Mouse (Mus musculus): Measurements from ENCODE around the gene Lingo3. TPM values are rescaled to one million over a fixed set of nuclear protein-coding genes. Genes with fewer than 3 reads are reported as not detected.

Lingo3 gene
- polyA plus RNA-seq, 1 experiment from 2014 or later: 0.10 TPM

- ChIA-PET POLR2A (no interaction called here), CTCF (interaction anchor here (0.9 to 2.1 kb wide), 2 partner anchors 13 to 54 kb away, joined by 3 to 8 read pairs; no protein-coding TSS in a partner anchor)
- no peaks in the 10 kb centered on the region for H3K27me3 ChIP-seq
- in situ Hi-C loops (cut with MboI; ENCODE audit: low pct_unique_long_range_greater_than_20kb): no loop called here
- no peak for ATAC-seq
- no peak for TF ChIP-seq CTCF (IDR thresholded peaks at IDR 0.05)
- DNase-seq (ENCODE audit: low read depth, low spot score): no peak
Observed at GRCm38 (mm10) chr10:80804916-80805315, 38.9 kb downstream of the Lingo3 start, which contains the start of gene Amh. Gene Amh, plus strand, starts transcription at chr10:80805243.

GRCm38 (mm10) chr10:80804340-80804739, 39.5 kb downstream of the Lingo3 start:
- no peak for TF ChIP-seq CTCF (IDR thresholded peaks at IDR 0.05)
- ATAC-seq (no peak), DNase-seq (ENCODE audit: low read depth, low spot score) (no peak)
- CTCF ChIA-PET: interaction anchor here (2.1 kb wide), 1 partner anchor 13 kb away, joined by 8 read pairs; no protein-coding TSS in a partner anchor
- POLR2A ChIA-PET: no interaction called here
- in situ Hi-C loops (cut with MboI; ENCODE audit: low pct_unique_long_range_greater_than_20kb): no loop called here
- no peaks in the 10 kb centered on the region for H3K27me3 ChIP-seq

- ChIA-PET CTCF (no interaction called here), POLR2A (no interaction called here)
- H3K27me3 ChIP-seq: no peaks in the 10 kb centered on the region
- in situ Hi-C loops (cut with MboI; ENCODE audit: low pct_unique_long_range_greater_than_20kb): no loop called here
- no peak for ATAC-seq
- no peak for TF ChIP-seq CTCF (IDR thresholded peaks at IDR 0.05)
- no peak for DNase-seq (ENCODE audit: low read depth, low spot score)
Observed at GRCm38 (mm10) chr10:80802996-80803395, 40.8 kb downstream of the Lingo3 start.

DNA sequence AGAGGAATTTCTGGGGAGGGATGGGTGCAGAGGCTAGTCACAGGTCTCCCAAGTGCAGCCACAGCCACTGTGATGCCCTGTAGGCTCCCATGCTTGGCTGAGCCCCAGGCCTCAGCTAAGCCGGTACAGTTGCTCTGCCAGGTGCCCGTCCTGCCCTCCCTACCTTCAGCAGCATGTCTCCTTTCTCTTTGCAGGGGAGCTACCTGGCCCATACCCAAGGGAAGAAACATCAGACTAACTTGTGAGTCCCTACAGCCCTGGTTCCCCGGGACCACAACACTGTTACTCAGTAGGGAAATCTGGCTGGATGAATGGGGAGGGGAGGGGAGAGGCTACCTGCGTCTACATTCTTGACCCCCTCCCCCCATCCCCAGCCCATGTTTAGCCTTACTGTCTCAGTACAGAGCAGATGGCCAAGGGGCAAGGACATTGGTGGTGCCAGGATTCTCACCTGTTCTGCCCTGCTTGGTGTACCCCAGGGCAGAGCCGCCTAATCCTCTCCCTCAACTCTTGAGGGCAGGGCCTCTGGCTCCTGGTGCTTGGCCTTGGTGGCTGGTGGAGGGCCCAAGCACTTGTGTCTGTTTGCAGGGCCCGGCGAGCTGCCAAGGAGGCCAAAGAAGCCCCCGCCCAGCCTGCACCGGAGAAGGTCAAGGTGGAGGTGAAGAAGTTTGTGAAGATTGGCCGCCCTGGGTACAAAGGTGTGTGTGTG, 41.5 kb downstream of the Lingo3 start:
- H3K27me3 ChIP-seq: no peaks in the 10 kb centered on the region
- ATAC-seq: no peak
- no peak for TF ChIP-seq CTCF (IDR thresholded peaks at IDR 0.05)
- in situ Hi-C loops (cut with MboI; ENCODE audit: low pct_unique_long_range_greater_than_20kb): no loop called here
- ChIA-PET POLR2A (no interaction called here), CTCF (no interaction called here)
- DNase-seq (ENCODE audit: low read depth, low spot score): no peak

GRCm38 (mm10) chr10:80799070-80799566, 44.7 kb downstream of the Lingo3 start:
- no peaks in the 10 kb centered on the region for H3K27me3 ChIP-seq
- no peak for ATAC-seq
- TF ChIP-seq CTCF (IDR thresholded peaks at IDR 0.05): no peak
- in situ Hi-C loops (cut with MboI; ENCODE audit: low pct_unique_long_range_greater_than_20kb): loop anchor here (5.0 kb wide), 1 partner anchor 52 kb away; no protein-coding TSS in a partner anchor
- ChIA-PET CTCF (no interaction called here), POLR2A (interaction anchor here (0.6 kb wide), 1 partner anchor 47 kb away, joined by 3 read pairs; no protein-coding TSS in a partner anchor)
- no peak for DNase-seq (ENCODE audit: low read depth, low spot score)

- in situ Hi-C loops (cut with MboI; ENCODE audit: low pct_unique_long_range_greater_than_20kb): loop anchor here (5.0 kb wide), 1 partner anchor 51 kb away; no protein-coding TSS in a partner anchor
- ATAC-seq (peak; percentile 64), DNase-seq (ENCODE audit: low read depth, low spot score) (peak; percentile 87)
- no peak for TF ChIP-seq CTCF (IDR thresholded peaks at IDR 0.05)
- ChIA-PET POLR2A (interaction anchor here (0.6 to 1.0 kb wide), 2 partner anchors 40 to 46 kb away, joined by 3 read pairs; no protein-coding TSS in a partner anchor), CTCF (no interaction called here)
- H3K27me3 ChIP-seq: no peaks in the 10 kb centered on the region
Observed at GRCm38 (mm10) chr10:80798150-80799006, 45.5 kb downstream of the Lingo3 start, which contains the start of the genes Sf3a2 and Plekhj1. Gene Sf3a2, plus strand, starts transcription at chr10:80798198. Gene Plekhj1, minus strand, starts transcription at chr10:80798626.

DNA sequence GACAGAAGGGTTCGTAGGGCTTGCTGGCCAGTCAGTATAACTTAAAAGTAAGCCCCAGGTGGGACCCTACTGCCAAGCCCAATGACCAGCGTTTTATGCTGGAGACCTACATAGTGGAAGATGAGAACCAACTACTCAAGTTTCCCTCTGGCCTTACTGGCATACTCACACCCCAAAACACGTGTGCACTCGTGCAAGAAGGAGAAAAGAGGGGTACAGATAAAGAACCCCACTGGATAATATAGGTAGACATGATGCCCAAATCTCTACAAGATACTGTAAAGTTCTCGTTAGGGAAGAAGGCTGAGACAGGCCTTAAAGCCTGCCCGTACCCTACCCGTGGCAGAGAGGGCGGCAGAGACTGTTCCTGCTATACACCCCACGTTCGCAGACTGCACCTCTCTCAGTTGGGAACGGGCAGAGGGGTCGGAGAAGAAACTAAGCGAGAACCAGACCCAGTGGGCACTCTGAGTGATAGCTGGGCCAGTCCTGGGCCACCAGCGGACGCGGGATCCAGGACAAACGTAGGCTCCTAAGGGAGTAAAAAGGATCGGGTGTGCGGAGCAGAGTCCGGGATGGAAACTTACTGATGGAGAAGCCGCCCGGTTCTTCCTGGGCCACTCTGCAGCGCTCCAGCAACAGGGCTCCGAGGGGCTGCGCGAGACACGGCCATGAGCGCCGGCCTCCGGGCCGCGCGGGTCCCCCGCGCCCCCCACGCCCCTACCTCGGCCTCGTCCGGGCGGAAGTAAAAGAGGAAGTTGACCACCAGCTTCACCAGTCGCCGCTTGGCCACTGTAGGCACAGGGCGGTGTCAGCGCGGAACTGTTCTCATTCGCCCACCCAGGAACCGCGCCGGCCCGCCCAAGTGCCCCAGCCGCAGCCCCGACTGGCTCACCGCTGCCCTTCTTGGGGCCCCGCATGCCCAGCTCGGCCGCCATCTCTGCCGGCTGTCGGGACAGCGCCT, 46.4 kb downstream of the Lingo3 start:
- ChIA-PET CTCF (no interaction called here), POLR2A (interaction anchor here (1.0 kb wide), 1 partner anchor 39 kb away, joined by 3 read pairs; no protein-coding TSS in a partner anchor)
- H3K27me3 ChIP-seq: no peaks in the 10 kb centered on the region
- in situ Hi-C loops (cut with MboI; ENCODE audit: low pct_unique_long_range_greater_than_20kb): loop anchor here (5.0 kb wide), 1 partner anchor 50 kb away; no protein-coding TSS in a partner anchor
- no peak for TF ChIP-seq CTCF (IDR thresholded peaks at IDR 0.05)
- ATAC-seq (peak; percentile 42), DNase-seq (ENCODE audit: low read depth, low spot score) (no peak)

GRCm38 (mm10) chr10:80796307-80796848, 47.5 kb downstream of the Lingo3 start:
- ChIA-PET CTCF (no interaction called here), POLR2A (no interaction called here)

DNA sequence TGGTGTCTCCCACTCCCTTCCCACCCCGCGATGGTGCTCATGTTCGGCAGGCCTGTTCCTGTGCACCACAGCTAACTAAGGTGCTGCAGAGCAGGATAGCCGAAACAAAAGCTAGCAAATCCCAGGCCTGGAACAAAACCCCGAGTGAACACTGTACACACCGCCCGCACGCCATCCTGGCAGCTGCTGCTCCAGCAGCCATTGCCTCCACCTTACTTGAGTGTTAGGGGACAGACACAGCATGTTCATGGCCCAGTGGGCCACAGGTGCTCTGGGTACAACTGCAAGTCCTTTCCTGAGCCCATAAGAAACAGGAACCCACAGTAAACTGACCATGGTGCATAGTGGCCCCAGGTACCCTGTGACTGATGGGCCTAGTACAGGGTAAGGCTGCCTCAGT, 49.1 kb downstream of the Lingo3 start:
- CTCF ChIA-PET: no interaction called here
- POLR2A ChIA-PET: interaction anchor here (1.0 to 1.4 kb wide), 2 partner anchors 9 to 40 kb away, joined by 3 to 10 read pairs; partner anchors contain the start of gene Dot1l

More at GRCm38 (mm10) chr10:80796307-80796848, 47.5 kb downstream of the Lingo3 start:
- no peak for TF ChIP-seq CTCF (IDR thresholded peaks at IDR 0.05)
- DNase-seq (ENCODE audit: low read depth, low spot score): no peak
- no peaks in the 10 kb centered on the region for H3K27me3 ChIP-seq
- ATAC-seq: no peak
- in situ Hi-C loops (cut with MboI; ENCODE audit: low pct_unique_long_range_greater_than_20kb): loop anchor here (5.0 kb wide), 1 partner anchor 49 kb away; no protein-coding TSS in a partner anchor

More for the DNA sequence above, 49.1 kb downstream of the Lingo3 start:
- no peak for TF ChIP-seq CTCF (IDR thresholded peaks at IDR 0.05)
- ATAC-seq (no peak), DNase-seq (ENCODE audit: low read depth, low spot score) (no peak)
- no peaks in the 10 kb centered on the region for H3K27me3 ChIP-seq
- in situ Hi-C loops (cut with MboI; ENCODE audit: low pct_unique_long_range_greater_than_20kb): loop anchor here (5.0 kb wide), 1 partner anchor 47 kb away; no protein-coding TSS in a partner anchor
